Mouse (Mus musculus) c-Kit-positive CD71-positive TER-119-negative erythroid progenitor cells, embryonic 14.5 days (primary cell): ENCODE data around the gene Galk1.

Experiments used
- DNase-seq: peaks from one replicate; pipeline ENCODE4 v3.0.0-alpha.2; 2013; ENCODE audit warnings: low read depth

The Galk1 gene

GRCm38 (mm10) chr11:115982472-115982871 is 30.0 kb downstream of the Galk1 start:
- DNase-seq: no peak

DNA sequence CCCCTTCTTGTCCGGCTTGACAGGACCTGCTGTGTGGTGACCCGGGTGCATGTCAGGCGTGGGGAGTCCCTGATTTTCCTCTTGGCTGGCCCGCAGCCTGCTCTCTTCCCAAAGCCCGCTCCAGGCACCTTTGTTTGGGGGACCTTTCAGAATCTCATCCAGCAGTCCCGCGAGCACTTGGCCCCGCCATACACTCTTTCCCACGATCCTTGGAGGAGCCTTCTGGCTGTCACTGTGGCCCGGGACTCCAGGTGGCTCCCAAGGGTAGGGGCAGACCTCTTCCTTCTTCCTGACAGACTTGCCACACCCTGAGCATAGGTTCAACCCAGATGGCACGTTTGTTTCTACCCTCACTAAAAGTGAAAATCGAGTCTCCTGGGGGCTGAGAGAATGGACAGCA is 37.0 kb downstream of the Galk1 start:
- no peak for DNase-seq

DNA sequence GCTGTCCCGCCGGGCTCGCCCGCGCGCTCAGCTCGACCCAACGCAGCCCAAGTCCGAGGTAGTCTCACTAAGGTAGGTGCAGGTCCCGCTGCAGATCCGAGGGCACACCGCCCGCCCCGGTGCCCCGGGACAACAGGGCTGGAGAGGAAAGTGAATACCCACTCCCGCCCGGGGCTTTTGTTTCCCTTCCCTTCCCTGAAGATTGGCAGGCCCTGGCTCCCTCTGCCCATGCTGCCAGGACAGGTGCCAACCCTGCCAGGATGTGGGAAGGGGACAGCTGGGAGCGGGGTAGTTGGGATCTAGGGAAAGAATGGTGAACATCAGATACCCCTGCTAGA is 37.5 kb downstream of the Galk1 start:
- DNase-seq: no peak

GRCm38 (mm10) chr11:115974309-115975082 is 38.0 kb downstream of the Galk1 start, which contains the start of gene Itgb4:
TSS of gene Itgb4 (plus strand) at chr11:115974709.
- no peak for DNase-seq

DNA sequence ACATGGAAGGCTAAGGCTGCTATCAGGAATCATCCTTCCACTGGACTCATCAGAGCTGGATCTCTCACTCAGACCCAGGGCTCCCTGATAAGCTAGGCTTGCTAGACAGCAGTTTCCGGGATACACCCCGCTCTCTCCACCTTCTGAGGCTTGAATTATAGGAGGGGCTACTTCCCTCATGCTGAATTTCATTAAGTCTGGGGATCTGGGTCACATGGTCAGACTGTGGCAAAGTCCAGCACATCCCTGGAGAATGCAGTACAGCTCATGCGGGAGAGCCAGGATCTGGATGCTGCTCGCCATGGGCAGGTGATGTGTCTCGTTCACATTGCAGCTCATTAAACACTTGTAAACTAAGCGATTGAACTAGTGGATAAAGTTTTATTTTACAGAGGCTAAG is 41.5 kb downstream of the Galk1 start:
- no peak for DNase-seq

- no peak for DNase-seq
Observed at GRCm38 (mm10) chr11:115970006-115970673, 42.4 kb downstream of the Galk1 start.

DNA sequence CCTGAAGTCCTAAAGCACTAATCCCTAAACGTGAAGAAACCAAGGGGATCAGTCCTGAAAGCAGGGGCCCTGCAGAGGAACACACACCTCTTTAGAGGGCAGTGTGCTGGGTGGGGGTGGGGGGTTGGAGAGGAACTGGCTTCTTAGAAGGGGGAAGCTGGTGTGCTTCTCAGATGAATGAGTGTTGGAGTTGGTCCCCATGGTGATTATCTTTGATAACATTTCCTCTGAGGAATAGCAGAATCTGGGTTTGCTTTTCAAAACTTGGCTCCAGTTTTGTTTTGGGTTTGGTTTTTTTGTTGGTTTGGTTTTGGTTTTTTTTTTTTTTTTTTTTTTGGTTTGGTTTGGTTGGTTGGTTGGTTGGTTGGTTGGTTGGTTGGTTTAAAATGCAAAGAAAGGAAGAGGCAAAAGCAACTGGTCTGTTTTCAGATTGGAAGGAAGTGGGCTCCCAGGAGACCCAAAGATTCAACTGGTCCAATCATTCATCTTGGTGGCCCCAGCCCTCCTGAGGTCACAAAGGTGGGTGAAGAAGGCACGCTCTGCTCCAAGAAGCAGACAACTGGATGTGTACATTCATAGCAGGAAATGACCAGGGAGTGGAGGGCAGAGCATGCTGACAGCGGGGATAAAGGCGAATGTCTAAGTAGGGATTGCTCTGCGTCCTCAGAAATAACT is 43.7 kb downstream of the Galk1 start:
- no peak for DNase-seq

GRCm38 (mm10) chr11:115964977-115965604 is 47.4 kb downstream of the Galk1 start:
- no peak for DNase-seq

- DNase-seq: no peak
Observed at GRCm38 (mm10) chr11:115962651-115963412, 49.7 kb downstream of the Galk1 start.

- DNase-seq: no peak
Observed at GRCm38 (mm10) chr11:115959018-115959417, 53.5 kb downstream of the Galk1 start.
